Mouse (Mus musculus): ENCODE data around the gene Gpr87.

Gpr87 gene

DNA sequence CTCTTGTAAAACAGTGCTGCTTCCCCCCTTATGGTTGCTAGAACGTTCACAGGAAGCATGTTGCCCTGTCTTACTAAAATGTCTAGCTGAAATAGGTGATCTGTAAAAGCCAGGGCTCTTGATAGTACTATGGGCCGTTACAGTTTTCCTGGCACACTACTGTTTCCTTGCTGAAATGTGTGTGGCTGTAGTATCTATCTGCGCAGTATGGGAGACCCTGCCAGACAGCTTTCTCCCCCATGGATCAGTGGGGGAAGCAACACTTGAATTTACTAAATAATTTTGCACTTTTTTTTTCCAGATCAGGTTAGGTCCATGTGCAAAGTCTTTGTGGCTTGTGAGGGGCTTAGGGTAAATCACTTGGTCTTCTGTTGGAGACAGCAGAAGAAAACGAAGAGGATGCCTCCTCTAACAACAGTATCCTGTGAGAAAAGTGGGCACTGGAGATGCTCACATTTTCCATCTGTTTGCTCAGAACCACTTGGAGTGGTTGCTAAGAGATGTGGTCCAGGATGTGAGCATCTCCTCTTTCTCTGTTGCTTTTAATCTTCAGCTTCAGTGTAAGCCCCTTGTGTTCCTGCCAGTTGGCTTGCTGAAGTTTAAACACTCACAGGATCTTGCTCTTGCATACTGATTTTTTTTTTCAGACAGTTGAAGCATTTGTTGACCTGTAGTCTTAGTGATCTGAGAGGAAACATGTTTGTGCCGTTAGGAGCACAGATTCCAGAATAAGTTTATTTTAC lies 58.8 kb downstream of the Gpr87 start:
- DNase-seq, result no peak

DNA sequence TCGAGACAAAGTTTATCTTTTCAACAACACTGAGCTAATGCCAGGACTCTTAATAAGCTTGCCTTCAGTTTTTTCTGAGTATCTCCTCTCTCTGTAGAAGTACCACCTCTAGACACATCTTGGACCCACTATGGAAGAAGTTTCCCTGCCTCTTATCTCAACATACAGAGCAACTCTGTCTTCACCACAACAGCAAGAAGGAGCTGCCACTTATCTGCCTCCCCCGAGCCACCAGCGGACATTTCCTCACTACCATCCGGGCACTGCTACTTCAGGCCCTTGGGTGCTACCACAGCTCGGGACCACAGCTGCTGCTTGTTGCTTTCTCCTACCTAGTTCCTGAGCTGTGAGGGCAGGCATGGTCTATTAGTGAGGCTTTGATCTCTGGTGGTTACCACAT lies 61.7 kb downstream of the Gpr87 start:
- DNase-seq, result no peak

DNA sequence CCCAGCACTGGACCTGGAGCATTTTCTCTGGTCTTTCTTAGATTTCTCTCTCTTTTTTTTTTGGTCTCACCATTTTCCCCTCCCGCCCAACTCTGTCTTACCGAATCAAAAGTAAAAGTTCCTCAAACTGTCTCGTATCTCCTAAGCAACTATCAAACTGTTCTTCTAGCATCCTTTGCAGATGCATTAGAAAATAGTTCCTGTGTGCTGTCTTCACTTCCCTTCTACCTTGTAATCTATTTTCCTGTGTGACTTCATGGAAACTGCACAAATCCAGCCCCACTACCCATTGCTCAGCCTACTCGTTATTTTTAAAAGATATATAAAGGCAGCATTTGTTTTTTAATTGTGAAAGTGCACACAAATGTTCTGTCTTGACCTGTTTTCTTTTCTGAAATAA lies 62.9 kb downstream of the Gpr87 start:
- no peak for DNase-seq

DNA sequence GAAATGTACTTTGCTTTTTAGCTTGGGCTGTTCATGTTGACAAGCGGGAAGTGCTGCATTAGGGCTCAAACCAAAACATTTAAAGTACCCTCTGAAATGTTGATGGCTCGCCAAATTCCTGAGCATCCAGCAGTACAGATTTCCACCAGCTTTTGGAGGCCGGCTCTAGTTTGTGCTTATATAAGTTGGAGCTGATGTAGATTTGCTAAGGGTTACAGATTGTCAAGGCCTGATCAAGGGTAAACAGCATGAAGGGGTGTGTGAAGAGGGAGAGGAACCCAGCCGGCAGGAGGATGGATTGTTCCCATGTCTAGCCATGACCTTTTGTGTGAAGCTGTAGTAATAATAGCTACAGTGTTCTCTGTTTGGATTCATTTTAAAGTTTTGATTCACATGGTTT lies 63.8 kb downstream of the Gpr87 start:
- DNase-seq, result no peak

DNA sequence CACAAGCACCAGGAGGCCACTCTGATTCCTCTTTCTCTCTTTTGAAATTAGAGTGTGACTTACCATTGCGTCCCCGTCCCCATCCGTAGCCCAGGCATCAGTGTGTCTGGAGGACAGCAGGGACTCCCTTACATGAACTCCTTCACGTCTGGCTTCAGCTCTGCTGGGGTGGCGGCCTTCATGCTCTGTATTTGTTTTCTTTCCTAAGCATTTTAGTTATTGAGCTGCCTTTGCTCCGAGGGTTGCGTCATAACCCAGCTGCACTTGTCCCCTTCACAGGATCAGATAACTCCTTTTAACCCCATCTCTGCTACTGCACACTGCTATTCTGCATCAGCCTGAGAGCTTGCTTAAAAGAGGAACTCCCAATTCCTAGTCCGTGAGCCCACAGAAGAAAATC lies 64.5 kb downstream of the Gpr87 start:
- peak; percentile 24 for DNase-seq

DNA sequence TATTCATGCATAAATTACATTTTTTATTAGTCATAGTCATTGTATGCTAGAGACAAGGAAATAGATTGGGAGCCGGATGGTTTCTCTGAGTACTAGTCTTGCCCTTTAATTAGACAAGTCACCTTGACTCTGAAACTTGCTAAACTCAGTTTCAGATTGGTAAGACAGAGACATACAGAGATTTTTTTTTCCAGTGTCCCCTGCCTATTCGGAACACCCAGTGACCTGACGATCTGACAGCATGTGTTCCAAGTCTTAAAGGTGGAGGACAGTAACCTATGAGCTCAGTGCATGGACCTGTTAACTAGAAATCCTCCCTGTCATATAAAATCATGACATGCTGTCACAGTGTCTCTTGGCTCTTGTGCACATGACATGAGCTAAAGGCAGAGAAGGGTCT lies 65.4 kb downstream of the Gpr87 start:
- DNase-seq, result no peak

Measured in kidney, adult 9 months (tissue).